Mouse (Mus musculus): Measurements from ENCODE around the gene Dlgap4. TPM values are rescaled to one million over a fixed set of nuclear protein-coding genes. Genes with fewer than 3 reads are reported as not detected.
A peak's percentile ranks its signal among the peaks of the same experiment; 100 is the strongest.

Dlgap4 gene
- polyA plus RNA-seq, 1 experiment, result 337 TPM

GRCm38 (mm10) chr2:156741998-156742397, 128.5 kb downstream of the Dlgap4 start:
- H3K4me1 ChIP-seq, result peaks cover 92% of the 10 kb centered on the region
- H3K9me3 ChIP-seq, result no peaks in the 10 kb centered on the region
- TF ChIP-seq FLI1 (IDR thresholded peaks at IDR 0.05; ENCODE audit: low read length) (no peak), GATA1 (IDR thresholded peaks at IDR 0.05; ENCODE audit: borderline replicate concordance, low read length) (no peak)
- no peaks in the 10 kb centered on the region for H3K27me3 ChIP-seq (replicated peaks)
- H3K36me3 ChIP-seq (replicated peaks; ENCODE audit: low read length), result peaks cover 93% of the 10 kb centered on the region
- no peak overlapping the region for H3K4me3 ChIP-seq (replicated peaks)

- H3K4me1 ChIP-seq, result peaks cover 92% of the 10 kb centered on the region
- no peak for TF ChIP-seq FLI1 (IDR thresholded peaks at IDR 0.05; ENCODE audit: low read length)
- no peak for TF ChIP-seq GATA1 (IDR thresholded peaks at IDR 0.05; ENCODE audit: borderline replicate concordance, low read length)
- no peaks in the 10 kb centered on the region for H3K27me3 ChIP-seq (replicated peaks)
- H3K4me3 ChIP-seq (replicated peaks), result no peak overlapping the region
- H3K9me3 ChIP-seq, result no peaks in the 10 kb centered on the region
- H3K36me3 ChIP-seq (replicated peaks; ENCODE audit: low read length), result peaks cover 96% of the 10 kb centered on the region
Measured at GRCm38 (mm10) chr2:156743248-156743647, 129.7 kb downstream of the Dlgap4 start.

GRCm38 (mm10) chr2:156744414-156744813, 130.9 kb downstream of the Dlgap4 start:
- peaks cover 99% of the 10 kb centered on the region for H3K36me3 ChIP-seq (replicated peaks; ENCODE audit: low read length)
- H3K4me1 ChIP-seq, result peaks cover 94% of the 10 kb centered on the region
- H3K4me3 ChIP-seq (replicated peaks), result no peak overlapping the region
- H3K27me3 ChIP-seq (replicated peaks), result no peaks in the 10 kb centered on the region
- H3K9me3 ChIP-seq, result no peaks in the 10 kb centered on the region
- TF ChIP-seq GATA1 (IDR thresholded peaks at IDR 0.05; ENCODE audit: borderline replicate concordance, low read length), result no peak
- TF ChIP-seq FLI1 (IDR thresholded peaks at IDR 0.05; ENCODE audit: low read length), result no peak

- H3K9me3 ChIP-seq, result no peaks in the 10 kb centered on the region
- peaks cover 97% of the 10 kb centered on the region for H3K36me3 ChIP-seq (replicated peaks; ENCODE audit: low read length)
- TF ChIP-seq GATA1 (IDR thresholded peaks at IDR 0.05; ENCODE audit: borderline replicate concordance, low read length) (no peak), FLI1 (IDR thresholded peaks at IDR 0.05; ENCODE audit: low read length) (no peak)
- peaks cover 73% of the 10 kb centered on the region for H3K4me1 ChIP-seq
- H3K27me3 ChIP-seq (replicated peaks), result no peaks in the 10 kb centered on the region
- no peak overlapping the region for H3K4me3 ChIP-seq (replicated peaks)
Measured at GRCm38 (mm10) chr2:156747315-156747714, 133.8 kb downstream of the Dlgap4 start.

- no peak overlapping the region for H3K4me3 ChIP-seq (replicated peaks)
- no peaks in the 10 kb centered on the region for H3K9me3 ChIP-seq
- H3K36me3 ChIP-seq (replicated peaks; ENCODE audit: low read length), result peaks cover 96% of the 10 kb centered on the region
Measured at GRCm38 (mm10) chr2:156749687-156750086, 136.2 kb downstream of the Dlgap4 start.

GRCm38 (mm10) chr2:156756937-156757336, 143.4 kb downstream of the Dlgap4 start:
- Histone ChIP-seq H3K27me3 (replicated peaks) (no peaks in the 10 kb centered on the region), H3K9me3 (no peaks in the 10 kb centered on the region), H3K36me3 (replicated peaks; ENCODE audit: low read length) (peaks cover 92% of the 10 kb centered on the region), H3K4me1 (peaks cover 34% of the 10 kb centered on the region), H3K4me3 (replicated peaks) (peak overlapping the region; percentile 16)
- TF ChIP-seq FLI1 (IDR thresholded peaks at IDR 0.05; ENCODE audit: low read length), result no peak
- TF ChIP-seq GATA1 (IDR thresholded peaks at IDR 0.05; ENCODE audit: borderline replicate concordance, low read length), result no peak

More at GRCm38 (mm10) chr2:156749687-156750086, 136.2 kb downstream of the Dlgap4 start:
- TF ChIP-seq GATA1 (IDR thresholded peaks at IDR 0.05; ENCODE audit: borderline replicate concordance, low read length), result no peak
- TF ChIP-seq FLI1 (IDR thresholded peaks at IDR 0.05; ENCODE audit: low read length), result no peak
- peaks cover 68% of the 10 kb centered on the region for H3K4me1 ChIP-seq
- H3K27me3 ChIP-seq (replicated peaks), result no peaks in the 10 kb centered on the region

- Histone ChIP-seq H3K36me3 (replicated peaks; ENCODE audit: low read length) (peaks cover 94% of the 10 kb centered on the region), H3K27me3 (replicated peaks) (no peaks in the 10 kb centered on the region), H3K9me3 (no peaks in the 10 kb centered on the region), H3K4me1 (peaks cover 54% of the 10 kb centered on the region), H3K4me3 (replicated peaks) (no peak overlapping the region)
- TF ChIP-seq GATA1 (IDR thresholded peaks at IDR 0.05; ENCODE audit: borderline replicate concordance, low read length) (no peak), FLI1 (IDR thresholded peaks at IDR 0.05; ENCODE audit: low read length) (no peak)
Measured at GRCm38 (mm10) chr2:156760843-156761505, 147.5 kb downstream of the Dlgap4 start.

GRCm38 (mm10) chr2:156761521-156762278, 148.2 kb downstream of the Dlgap4 start:
- H3K4me1 ChIP-seq, result peaks cover 61% of the 10 kb centered on the region
- no peaks in the 10 kb centered on the region for H3K27me3 ChIP-seq (replicated peaks)
- H3K36me3 ChIP-seq (replicated peaks; ENCODE audit: low read length), result peaks cover 87% of the 10 kb centered on the region
- H3K4me3 ChIP-seq (replicated peaks), result peak overlapping the region; percentile 1
- no peaks in the 10 kb centered on the region for H3K9me3 ChIP-seq
- TF ChIP-seq FLI1 (IDR thresholded peaks at IDR 0.05; ENCODE audit: low read length) (no peak), GATA1 (IDR thresholded peaks at IDR 0.05; ENCODE audit: borderline replicate concordance, low read length) (no peak)

- peaks cover 79% of the 10 kb centered on the region for H3K36me3 ChIP-seq (replicated peaks; ENCODE audit: low read length)
- H3K4me1 ChIP-seq, result peaks cover 65% of the 10 kb centered on the region
- no peaks in the 10 kb centered on the region for H3K27me3 ChIP-seq (replicated peaks)
Measured at GRCm38 (mm10) chr2:156762499-156762898, 149.0 kb downstream of the Dlgap4 start.

GRCm38 (mm10) chr2:156763101-156763500, 149.6 kb downstream of the Dlgap4 start:
- Histone ChIP-seq H3K4me3 (replicated peaks) (no peak overlapping the region), H3K27me3 (replicated peaks) (no peaks in the 10 kb centered on the region), H3K4me1 (peaks cover 71% of the 10 kb centered on the region), H3K9me3 (no peaks in the 10 kb centered on the region), H3K36me3 (replicated peaks; ENCODE audit: low read length) (peaks cover 73% of the 10 kb centered on the region)
- no peak for TF ChIP-seq FLI1 (IDR thresholded peaks at IDR 0.05; ENCODE audit: low read length)
- no peak for TF ChIP-seq GATA1 (IDR thresholded peaks at IDR 0.05; ENCODE audit: borderline replicate concordance, low read length)

More at GRCm38 (mm10) chr2:156762499-156762898, 149.0 kb downstream of the Dlgap4 start:
- no peaks in the 10 kb centered on the region for H3K9me3 ChIP-seq
- TF ChIP-seq FLI1 (IDR thresholded peaks at IDR 0.05; ENCODE audit: low read length) (no peak), GATA1 (IDR thresholded peaks at IDR 0.05; ENCODE audit: borderline replicate concordance, low read length) (no peak)
- no peak overlapping the region for H3K4me3 ChIP-seq (replicated peaks)
